Mouse (Mus musculus) lung, adult 18-20 months (tissue): ENCODE results near the gene Eef1a2.
"Not testable (repeated sequence)": the region's sequence is repeated elsewhere in the genome, so short reads cannot be mapped to it uniquely, and the experiment has no call there.

ENCODE experiments used
- DNase-seq, 2 experiments: peaks; one replicate each; pipeline ENCODE4 v3.0.0; 2022; ENCODE audit warnings: mixed read lengths in 2 of 2

The Eef1a2 gene

DNA sequence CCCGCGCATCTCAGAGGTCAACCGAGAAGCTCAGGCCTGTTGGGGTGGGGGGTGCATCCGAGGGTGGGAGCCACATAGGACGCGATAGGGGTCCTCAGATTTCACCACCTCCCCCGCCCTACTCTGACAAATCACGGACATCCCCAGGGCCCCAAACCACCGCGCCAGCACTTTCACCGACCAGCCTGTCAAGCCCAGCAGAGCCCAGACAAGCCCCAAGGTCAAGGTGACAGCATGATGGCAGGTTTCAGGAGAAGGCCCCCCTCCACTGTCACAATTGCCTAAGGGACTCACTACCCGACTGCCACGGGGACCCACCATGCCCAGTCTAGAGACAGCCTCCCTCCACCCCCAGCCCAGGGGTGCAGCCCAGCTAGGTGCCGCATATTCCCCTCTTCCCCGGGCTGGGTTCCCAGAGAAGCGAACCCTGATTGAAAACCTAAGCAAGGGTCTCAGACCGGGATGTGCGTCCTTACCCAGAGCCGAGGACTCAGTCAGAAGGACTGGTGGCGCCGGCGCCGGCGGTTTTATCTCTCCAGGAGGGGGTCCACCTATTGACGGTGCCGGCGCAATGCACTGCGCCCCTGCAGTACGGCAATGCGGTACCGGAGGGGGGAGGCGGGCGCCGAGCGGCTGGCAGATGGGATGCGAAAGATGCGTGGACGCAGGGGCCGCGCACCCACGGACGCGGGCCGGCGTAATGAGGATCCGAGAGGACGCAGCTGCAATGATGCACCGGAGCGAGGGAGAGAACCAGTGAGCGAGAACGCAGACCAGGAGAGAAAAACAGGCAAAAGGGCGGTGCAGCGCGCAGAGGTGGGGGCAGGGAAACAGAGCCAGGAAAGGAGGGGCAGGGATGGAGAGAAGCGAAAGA, at the start of gene Eef1a2:
TSS of gene Eef1a2 (minus strand) at position 767 of the 874 bp plus-strand sequence.
- no peak for DNase-seq

DNA sequence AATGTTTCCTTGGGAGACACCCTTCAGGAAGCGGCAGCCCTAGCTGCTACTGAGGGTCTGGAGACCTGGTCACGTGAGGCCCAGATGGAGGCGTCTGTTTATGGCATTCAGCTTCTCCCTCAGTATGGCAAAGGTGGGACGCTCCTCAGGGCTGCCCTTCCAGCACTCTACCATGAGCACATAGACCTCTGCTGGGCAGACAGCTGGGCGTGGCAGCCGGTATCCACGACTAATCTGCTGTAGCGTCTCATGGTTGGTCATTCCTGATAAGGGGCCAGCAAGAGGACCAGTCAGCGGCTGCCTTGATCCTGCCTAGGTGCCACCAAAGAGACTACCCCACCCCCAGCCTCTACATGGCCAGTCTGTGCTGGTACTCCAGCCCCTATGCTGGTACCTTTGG, 49.3 kb upstream of the Eef1a2 start:
- no peak for DNase-seq

DNA sequence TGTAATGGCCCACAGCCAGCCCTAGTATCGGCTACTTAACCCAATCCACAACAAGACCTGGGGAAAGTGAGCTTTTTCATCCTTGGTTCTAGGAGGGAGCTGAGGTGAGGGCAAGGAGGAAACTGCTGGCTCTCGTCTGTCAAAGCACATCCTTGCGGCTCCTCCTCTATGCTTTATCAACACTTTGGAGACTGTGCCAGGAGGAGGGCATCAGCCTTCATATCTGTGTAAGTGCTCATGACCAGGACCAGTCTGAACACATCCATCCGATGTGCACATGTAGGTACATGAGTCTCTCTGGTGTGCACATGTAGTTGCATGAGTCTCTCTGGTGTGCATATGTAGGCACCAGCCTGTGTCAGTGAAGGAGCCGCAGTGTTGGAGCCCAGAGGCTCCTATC, 48.9 kb upstream of the Eef1a2 start:
- DNase-seq: no peak

DNA sequence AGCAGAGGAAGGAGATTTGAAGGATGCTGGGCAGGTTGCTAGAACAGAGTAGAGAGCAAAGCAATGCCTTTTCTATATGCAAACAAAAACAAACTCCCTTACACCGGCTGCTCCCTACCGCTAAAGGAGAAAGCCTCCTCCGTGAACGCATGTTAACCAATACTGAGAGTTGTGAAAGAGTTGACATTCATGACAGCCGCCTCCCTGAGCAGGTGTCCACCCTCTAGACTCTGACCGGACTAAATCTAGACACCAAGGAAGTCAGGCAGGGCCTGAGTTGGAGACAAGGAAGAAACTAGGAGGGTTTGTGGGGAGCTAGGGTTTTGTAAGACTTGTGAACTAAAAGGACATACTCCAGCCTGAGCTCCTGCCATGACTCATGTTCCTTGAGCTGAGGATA, 46.1 kb upstream of the Eef1a2 start:
- no peak for DNase-seq

DNA sequence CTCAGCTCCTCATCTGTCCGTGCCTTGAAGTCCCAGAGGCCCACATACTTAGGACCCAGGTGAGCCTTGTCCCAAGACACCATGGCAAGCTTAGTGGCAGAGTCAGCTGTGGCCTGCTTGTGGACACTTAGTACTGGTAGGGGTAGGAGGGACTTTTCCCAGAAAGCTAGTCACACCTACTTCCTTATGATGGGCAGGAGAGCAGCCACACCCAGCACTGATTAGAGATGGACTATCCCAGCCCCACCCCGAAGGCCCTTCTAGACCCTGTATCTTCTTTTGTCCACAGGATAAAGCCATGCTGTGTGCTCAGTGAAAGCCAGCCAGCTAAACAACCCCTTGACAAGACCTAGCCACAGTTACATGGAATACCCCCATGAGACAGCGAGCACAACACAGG, 45.6 kb upstream of the Eef1a2 start, which contains the start of gene Ptk6:
TSS of gene Ptk6 (minus strand) at position 368 of the 400 bp plus-strand sequence.
- DNase-seq: no peak

DNA sequence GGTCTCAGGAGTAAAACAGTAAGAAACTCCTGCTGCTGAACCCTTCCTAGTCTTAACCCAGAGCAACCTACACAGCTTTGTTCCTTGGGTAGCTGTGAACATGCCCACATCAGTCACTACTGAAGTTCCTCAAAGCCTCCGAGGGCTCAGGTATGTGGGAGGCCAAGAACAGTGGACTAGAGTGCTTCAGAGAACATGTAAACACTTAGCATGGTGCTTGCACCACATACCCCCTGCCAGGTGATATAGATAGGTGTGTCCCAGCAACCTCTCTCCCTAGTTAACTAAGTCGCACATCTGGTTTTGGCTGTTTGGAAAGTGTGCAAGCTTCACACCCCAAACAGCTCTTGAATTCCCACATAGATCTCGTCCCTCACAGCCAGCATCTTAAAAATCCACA, 44.8 kb upstream of the Eef1a2 start:
- peak; percentile 71 to 80 for DNase-seq

DNA sequence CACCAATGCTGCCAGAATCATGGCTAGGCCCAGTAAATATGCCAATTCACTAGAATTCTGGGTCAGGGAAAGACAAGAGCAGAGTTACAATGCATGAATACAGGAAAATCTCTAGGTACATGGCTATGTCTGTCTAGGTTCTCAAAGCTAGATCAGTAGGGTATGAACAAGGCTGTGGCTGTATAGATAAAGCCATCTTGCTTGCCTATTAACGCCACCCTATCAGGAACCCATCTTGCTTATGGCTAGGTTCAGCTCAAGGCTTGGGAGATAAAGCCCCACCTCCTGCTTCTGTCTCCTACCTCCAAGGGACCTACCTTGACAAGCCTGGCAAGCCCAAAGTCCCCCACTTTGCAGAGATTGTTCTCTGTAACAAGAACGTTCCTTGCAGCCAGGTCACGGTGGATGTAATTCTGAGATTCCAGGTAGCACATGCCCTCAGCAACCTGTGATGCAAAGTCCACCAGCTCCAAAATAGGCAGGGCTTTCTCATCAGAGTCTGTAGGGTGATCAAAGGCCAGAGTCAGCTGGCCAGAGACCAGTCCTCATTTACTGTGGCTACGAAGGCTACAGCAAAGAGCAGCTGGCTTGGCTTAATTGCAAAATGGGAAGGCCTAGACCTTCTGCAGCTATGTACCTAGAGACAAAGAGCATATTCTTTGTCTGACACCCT, 40.0 kb upstream of the Eef1a2 start:
- no peak for DNase-seq

DNA sequence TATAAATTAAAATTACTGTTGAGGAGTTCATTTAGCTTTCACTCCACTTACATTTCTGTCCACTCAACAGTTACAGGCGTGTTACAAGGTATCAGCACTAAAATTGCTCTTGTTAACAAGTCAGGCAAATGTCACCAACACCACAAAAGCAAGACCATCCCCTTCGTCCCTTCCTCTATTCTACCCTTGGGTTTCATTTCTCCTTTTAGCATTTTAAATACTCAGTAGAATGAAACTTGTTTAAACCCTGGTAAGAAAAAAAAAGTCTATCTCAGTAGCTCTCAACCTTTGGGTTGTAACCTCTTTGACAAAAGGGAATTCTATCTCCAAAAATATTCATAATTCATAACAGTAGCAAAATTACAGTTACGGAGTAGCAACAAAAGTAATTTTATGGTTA, 36.2 kb upstream of the Eef1a2 start:
- no peak for DNase-seq

DNA sequence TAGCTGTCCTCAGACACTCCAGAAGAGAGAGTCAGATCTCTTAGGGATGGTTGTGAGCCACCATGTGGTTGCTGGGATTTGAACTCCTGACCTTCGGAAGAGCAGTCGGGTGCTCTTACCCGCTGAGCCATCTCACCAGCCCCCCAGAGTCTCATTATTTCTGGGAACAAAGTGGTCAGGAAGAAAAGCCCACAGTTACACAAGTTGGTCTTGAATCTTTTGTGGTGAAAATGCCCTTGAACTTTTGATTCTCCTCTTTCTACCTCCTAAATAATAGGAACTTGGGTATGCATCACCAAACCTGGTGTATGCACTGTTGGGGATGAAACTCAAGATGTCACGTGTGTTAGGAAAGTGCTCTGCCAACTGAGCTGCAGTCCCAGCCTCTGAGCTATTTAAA, 35.1 kb upstream of the Eef1a2 start:
- DNase-seq: no peak

DNA sequence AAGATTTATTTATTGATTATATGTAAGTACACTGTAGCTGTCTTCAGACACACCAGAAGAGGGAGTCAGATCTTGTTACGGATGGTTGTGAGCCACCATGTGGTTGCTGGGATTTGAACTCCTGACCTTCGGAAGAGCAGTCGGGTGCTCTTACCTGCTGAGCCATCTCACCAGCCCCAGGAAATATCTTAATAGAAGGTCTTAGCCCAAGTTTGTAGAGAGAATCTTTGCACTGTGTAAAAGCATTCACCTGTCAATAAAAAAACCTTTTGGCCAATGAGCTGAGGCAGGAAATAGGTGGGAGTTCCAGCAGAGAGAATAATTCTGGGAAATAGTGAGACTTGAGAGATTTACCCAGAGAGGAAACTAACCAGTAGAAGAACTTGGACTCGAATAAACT, 34.6 kb upstream of the Eef1a2 start:
- not testable (repeated sequence) for DNase-seq

DNA sequence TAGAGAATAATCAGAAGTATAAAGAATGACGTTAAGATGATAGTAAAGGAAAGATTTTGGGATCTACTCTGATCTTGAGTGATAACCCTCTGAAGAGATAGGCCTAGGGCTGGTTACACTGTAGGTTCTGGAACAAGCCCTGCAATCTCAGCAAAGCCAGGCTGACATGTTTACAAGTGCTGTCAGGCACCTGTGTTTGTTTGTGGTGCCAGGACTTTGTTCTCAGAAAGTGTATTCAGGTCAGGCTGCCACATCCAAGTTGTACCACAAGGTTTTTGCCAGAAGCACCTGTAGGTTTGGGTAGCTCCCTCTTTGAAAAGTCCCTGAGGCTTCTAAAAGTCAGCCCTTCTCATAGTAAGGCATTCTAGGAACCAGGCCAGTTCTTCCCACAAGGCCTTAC, 32.5 kb upstream of the Eef1a2 start:
- DNase-seq: no peak

DNA sequence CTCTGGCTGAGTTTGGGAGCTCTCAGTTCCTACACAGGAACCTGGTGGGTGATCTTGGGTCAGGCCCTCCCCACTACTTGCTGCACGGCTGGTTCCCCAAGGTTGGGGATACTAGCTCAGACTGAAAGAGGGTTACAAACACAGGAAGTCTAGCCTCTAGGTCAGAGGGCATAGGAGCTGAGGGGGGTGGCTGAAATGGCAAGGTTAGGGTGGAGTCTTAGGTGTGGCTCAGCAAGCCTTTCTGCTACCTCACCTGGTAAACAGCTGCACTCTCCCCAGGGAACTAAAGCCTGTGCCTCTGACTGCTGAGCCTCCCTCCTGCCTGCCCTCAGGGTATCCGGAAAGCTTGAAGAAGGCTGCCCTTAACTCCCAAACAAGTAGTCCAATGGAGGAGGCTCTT, 31.9 kb upstream of the Eef1a2 start:
- peak; percentile 59 to 62 for DNase-seq

DNA sequence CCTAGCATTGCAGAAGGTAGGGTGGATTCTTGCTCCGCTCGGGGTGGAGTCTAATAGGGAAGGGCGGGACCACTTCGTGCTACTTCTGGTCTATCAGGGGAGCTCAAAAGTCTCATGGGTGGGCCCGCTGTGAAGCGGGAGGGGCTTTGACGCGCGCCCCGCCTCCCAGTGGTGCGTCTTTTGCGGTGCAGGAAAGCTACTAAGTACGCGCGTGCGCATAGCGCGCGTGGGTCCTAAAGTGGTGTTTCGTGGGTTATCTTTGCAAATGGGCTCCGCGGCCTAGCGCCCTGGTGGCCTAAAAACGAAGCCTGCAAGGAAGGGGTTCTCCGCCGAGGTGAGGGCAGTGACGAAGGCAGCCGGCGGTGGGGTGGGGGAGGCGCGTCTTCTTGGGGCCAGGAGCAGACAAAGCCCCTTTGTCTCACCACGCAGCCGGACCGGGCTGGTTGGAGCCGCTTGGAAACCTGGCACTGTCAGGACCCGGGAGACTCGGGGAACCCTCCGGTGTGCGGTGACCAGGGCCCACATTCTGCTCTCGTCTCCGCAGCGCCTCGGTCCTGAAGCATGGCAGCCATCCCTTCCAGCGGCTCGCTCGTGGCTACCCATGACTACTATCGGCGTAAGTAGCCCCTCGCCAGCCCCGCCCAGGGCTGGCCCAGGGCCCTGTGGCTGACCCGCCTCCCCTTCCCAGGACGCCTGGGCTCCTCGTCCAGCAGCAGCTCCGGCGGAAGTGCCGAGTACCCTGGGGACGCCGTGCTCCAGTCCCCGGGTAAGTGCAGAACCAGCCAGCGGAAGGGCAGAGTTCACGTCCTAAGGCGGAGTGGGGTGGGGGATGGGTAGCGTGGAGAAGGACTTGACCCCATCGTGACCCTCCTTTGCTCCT, 30.5 kb upstream of the Eef1a2 start, which contains the start of gene Ppdpf:
TSS of gene Ppdpf (plus strand) at position 127 of the 880 bp plus-strand sequence.
- peak; percentile 98 to 99 for DNase-seq

DNA sequence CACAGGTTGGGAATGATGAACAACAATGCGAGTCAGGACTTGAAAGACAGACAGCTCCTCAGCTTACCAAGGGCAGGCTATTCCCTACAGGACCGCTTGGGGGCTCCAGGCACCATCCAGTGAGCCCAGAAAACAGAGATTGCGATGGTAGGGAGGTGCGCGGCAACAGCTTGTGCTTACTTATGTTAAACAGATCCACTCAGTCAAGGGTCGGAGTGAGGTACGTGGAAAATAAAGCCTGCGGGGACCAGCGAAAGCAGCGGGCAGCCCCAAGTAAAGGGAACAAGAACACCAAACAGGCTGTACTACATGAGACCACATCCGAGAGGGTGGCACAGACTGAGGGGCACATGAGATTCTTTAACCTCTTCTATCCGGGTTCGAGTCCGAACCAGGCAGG, 29.8 kb upstream of the Eef1a2 start:
- DNase-seq: peak; percentile 90 to 91

DNA sequence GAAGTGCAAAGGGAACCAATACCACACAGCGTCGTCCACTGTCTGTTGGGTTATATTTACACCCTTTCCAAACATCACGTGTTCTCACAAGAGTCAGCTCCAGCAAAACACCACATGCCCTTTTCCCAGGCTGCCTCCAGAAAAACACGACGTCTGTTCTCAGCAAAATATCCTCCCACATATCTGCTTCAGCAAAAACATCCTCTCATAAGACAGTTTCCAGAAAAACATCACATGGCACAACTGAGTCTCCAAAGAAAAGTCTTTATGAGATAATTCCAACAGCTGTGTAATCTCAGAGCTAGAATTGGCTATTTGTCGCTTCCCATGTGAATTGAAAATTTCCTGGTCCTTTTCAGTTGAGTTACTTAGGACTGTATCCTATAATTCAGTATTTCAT, 24.1 kb upstream of the Eef1a2 start:
- no peak for DNase-seq

DNA sequence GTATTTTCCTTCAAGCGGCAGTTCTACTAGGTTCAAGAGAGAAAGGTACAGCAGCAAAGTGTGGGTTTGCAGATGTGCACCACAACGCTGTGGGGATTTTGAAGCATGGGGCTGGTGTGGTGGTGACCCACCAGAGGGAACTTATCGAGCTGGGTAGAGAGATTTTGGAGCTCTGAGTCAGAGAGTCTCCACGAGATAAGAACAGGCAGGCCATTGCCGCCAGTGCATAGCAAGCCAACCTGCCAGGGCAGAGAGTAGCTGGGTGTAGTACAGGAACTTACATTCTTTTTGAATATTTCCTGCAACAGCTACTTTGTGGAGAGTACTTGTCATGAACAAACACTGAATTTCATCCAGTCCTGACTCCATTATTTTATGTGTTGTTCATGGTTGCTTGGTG, 21.7 kb upstream of the Eef1a2 start:
- DNase-seq: peak; percentile 12 to 24

DNA sequence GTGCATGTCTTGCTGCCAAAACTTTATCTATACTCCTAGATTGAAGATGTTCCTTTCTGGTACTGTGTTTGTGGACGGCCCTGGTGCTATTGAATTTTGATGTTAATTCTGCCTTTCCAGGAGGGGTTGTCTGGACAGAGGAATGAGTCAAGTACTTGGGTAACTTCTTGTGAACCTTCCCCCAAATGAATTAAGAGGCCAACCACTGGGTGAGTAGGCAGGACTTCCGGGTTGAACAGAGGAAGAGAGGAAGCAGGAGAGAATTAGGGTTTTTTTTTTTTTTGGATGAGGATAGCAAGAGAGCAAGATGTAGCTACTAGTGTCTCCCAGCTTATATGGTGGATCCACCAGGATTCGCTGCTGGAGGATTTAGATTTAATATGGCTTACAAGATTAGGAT, 21.2 kb upstream of the Eef1a2 start:
- DNase-seq: no peak

DNA sequence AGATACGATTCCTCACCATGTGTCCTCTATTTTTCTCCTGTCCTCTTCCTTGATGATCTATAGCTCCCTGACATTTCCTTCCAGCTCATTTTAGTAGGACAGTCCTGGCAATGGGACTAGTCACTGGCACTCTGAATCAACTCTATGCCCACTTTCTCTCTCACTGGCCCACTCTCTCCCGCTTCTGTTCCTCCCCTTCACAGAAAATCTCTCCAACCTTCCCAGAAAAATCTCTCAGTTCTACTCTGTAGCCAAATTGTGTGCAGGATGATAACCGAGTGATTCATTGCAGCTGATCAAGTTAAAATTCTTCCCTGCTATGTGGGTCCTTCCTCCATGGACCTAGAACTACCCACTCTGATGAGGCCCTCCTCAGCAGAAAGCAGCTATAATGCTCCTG, 17.8 kb upstream of the Eef1a2 start:
- no peak for DNase-seq

DNA sequence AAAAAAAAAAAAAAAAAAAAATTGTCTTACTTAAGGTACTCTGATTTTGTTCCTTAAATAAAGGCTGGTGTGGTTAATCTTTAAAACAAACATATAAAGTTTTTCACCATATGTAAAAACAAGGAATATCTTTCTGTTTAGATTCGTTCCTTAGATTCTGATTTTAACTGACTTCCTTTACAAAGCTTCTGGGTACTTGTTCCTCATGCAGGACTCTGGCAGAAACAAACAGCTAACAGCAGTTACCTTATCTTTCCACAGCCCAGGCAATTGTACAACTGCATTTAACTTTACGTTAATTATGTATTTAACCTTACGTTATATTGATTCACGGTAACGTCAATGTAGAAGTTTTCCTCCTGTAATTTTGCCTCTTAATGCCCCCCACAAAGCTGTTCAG, 9.7 kb upstream of the Eef1a2 start:
- no peak for DNase-seq

DNA sequence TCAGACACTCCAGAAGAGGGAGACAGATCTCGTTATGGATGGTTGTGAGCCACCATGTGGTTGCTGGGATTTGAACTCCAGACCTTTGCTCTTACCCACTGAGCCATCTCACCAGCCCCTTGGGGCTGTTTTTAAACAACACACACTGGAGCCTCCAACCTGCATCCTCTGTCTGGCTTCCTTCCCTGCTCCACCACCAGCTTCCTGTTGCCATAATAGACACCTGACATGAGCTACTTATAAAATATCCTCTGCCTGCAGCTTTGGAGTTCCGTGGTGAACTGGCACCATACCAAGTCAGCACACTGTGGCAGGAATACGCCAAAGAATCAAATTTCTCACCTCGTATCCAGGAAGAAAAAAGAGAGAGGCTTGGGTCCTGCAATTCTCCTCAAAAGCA, 4.0 kb upstream of the Eef1a2 start:
- DNase-seq: no peak

DNA sequence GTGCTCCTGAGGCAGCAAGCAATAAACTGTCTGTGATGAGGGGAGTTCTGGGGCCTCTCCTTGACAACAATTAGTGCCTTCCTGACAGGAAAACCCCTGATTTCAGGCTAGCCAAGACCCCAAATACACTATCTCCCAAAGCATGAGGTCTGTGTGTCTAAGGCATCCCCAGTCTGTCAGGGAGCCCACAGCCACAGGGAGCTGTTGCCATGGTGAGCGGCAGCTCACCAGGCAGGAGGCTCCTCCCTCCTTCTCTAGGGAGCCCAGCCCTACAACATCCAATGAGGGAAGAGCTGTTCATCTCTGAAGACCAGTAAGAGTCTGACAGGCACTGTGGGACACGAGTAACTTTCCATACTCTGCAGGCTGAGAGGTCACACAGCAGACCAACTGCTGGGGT, 3.0 kb upstream of the Eef1a2 start:
- no peak for DNase-seq

DNA sequence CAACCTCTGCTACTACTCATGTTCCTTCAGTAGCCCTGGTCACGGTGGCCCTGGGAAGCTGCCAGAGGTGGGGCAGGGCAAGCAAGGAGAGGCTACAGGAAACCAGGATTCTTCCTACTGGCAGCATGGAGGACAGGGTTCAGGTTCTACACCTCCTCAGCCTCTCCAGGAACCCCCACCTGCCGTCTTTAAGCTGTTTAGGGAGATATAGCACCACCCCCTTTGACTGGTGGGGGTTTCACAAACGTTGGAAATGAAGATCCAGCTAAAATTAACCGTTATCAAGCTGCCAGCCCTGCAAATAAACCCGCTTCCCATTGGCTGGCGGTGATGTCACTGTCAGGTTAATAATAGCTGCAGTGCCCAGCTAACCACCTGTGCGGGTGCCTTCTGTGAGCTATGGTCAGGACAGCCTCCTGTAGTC, 2.3 kb upstream of the Eef1a2 start:
- no peak for DNase-seq

DNA sequence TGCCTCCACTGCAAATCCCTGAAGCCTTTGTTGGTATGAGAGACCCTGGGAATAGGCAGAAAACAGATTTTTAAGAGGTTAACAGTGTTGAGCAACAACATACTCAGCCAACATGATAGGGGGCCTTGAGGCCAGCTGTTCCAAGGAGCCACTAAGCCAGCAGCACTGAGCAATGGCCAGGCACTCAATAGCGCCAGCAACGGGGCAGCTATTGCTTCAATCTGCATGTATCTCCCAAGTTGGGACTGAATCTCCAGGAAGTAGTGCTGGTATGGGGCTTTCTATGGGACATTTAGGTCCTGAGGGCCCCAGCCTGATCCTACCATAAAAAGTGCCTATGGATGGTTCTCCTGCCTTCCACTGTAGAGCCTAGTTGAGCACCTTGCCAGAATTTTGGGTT, 1.7 kb upstream of the Eef1a2 start:
- no peak for DNase-seq
